Mouse (Mus musculus): Measurements from ENCODE around the gene Sim1.

Sim1 gene

GRCm38 (mm10) chr10:50894170-50894991 lies at the start of gene Sim1:
TSS of gene Sim1 (plus strand) at chr10:50894754.
- peak; percentile 69 for DNase-seq

GRCm38 (mm10) chr10:50868202-50868601 lies 26.4 kb upstream of the Sim1 start:
- DNase-seq: no peak

- DNase-seq: no peak
Observed at GRCm38 (mm10) chr10:50876952-50877351, 17.6 kb upstream of the Sim1 start.

- DNase-seq: peak; percentile 21
Observed at GRCm38 (mm10) chr10:50881476-50882069, 13.0 kb upstream of the Sim1 start.

GRCm38 (mm10) chr10:50882366-50882765 lies 12.2 kb upstream of the Sim1 start:
- no peak for DNase-seq

GRCm38 (mm10) chr10:50886305-50886704 lies 8.2 kb upstream of the Sim1 start:
- DNase-seq: no peak

- DNase-seq: no peak
Observed at GRCm38 (mm10) chr10:50890621-50891020, 3.9 kb upstream of the Sim1 start.

GRCm38 (mm10) chr10:50891876-50892711 lies 2.5 kb upstream of the Sim1 start:
- no peak for DNase-seq

GRCm38 (mm10) chr10:50892751-50893320 lies 1.7 kb upstream of the Sim1 start:
- DNase-seq: no peak

- DNase-seq: no peak
Observed at GRCm38 (mm10) chr10:50893546-50893945, 1.0 kb upstream of the Sim1 start.

- no peak for DNase-seq
Observed at GRCm38 (mm10) chr10:50895091-50895790, 687 bp downstream of the Sim1 start.

- DNase-seq: no peak
Observed at GRCm38 (mm10) chr10:50895881-50896766, 1.6 kb downstream of the Sim1 start.

GRCm38 (mm10) chr10:50896767-50897390 lies 2.3 kb downstream of the Sim1 start:
- DNase-seq: no peak

GRCm38 (mm10) chr10:50897530-50898471 lies 3.2 kb downstream of the Sim1 start:
- no peak for DNase-seq

GRCm38 (mm10) chr10:50898621-50899020 lies 4.1 kb downstream of the Sim1 start:
- no peak for DNase-seq

GRCm38 (mm10) chr10:50899846-50900745 lies 5.5 kb downstream of the Sim1 start:
- no peak for DNase-seq

- DNase-seq: no peak
Observed at GRCm38 (mm10) chr10:50900746-50901600, 6.4 kb downstream of the Sim1 start.
